Mouse (Mus musculus) spleen, adult 2 months (tissue): ENCODE data around the gene Bfsp1. TPM values are rescaled to one million over a fixed set of nuclear protein-coding genes. Genes with fewer than 3 reads are reported as not detected.

Experiments used
- DNase-seq, 2 experiments: peaks; one replicate each; pipeline versions ENCODE4 v3.0.0 to v3.0.0-alpha.2; 2012 to 2021; ENCODE audit warnings: low spot score in 2 of 2, low read depth in 1 of 2
- H3K27ac ChIP-seq: fragments of 200-500 bp; 2 replicates; pipeline ENCODE4 v1.5.1; 2012; ENCODE audit warnings: low read length, inconsistent platforms; ENCODE audit not compliant: insufficient read depth
- H3K27me3 ChIP-seq: fragments of 200-500 bp; 2 replicates; pipeline ENCODE4 v1.6.1; 2012; ENCODE audit warnings: mild to moderate bottlenecking, moderate library complexity, low read length, inconsistent platforms; ENCODE audit not compliant: control insufficient read depth, insufficient read depth
- H3K36me3 ChIP-seq: fragments of 200-500 bp; 2 replicates; pipeline ENCODE4 v1.6.1; 2012; ENCODE audit warnings: mild to moderate bottlenecking, low read length, inconsistent platforms; ENCODE audit not compliant: control insufficient read depth, insufficient read depth
- H3K4me1 ChIP-seq: fragments of 200-500 bp; 2 replicates; pipeline ENCODE4 v1.6.1; 2011; ENCODE audit warnings: inconsistent platforms; ENCODE audit not compliant: control insufficient read depth, insufficient read depth, insufficient read length
- H3K4me3 ChIP-seq: fragments of 200-500 bp; 2 replicates; pipeline ENCODE4 v1.5.1; 2011; ENCODE audit warnings: mild to moderate bottlenecking, inconsistent platforms; ENCODE audit not compliant: insufficient read depth, insufficient read length; ENCODE audit errors: extremely low read depth
- CTCF ChIP-seq: fragments of 200-500 bp; IDR thresholded peaks from 2 replicates; pipeline ENCODE4 v1.5.1; 2011; ENCODE audit warnings: mild to moderate bottlenecking, inconsistent platforms; ENCODE audit not compliant: insufficient read depth, insufficient read length, insufficient replicate concordance; ENCODE audit errors: extremely low read depth
- POLR2A ChIP-seq: fragments of 200-500 bp; IDR thresholded peaks from 2 replicates; pipeline ENCODE4 v1.6.1; 2011; ENCODE audit warnings: low read depth, low read length, inconsistent platforms
- WGBS: fragments of 180-500 bp; shearing (Covaris S2); methylation state at CpG from one replicate; pipeline ENCODE4 v1.1.7; 2018; 5-methylcytosine and 5-hydroxymethylcytosine counted together
- polyA plus RNA-seq: library from polyadenylated mRNA; depleted of rRNA; stranded (reverse); fragments of >200 nt; gene quantifications from 2 replicates; pipeline ENCODE4 v1.2.3, GENCODE M21; 2012

Gene Bfsp1
- polyA plus RNA-seq, 1 experiment = 0.39 TPM

DNA sequence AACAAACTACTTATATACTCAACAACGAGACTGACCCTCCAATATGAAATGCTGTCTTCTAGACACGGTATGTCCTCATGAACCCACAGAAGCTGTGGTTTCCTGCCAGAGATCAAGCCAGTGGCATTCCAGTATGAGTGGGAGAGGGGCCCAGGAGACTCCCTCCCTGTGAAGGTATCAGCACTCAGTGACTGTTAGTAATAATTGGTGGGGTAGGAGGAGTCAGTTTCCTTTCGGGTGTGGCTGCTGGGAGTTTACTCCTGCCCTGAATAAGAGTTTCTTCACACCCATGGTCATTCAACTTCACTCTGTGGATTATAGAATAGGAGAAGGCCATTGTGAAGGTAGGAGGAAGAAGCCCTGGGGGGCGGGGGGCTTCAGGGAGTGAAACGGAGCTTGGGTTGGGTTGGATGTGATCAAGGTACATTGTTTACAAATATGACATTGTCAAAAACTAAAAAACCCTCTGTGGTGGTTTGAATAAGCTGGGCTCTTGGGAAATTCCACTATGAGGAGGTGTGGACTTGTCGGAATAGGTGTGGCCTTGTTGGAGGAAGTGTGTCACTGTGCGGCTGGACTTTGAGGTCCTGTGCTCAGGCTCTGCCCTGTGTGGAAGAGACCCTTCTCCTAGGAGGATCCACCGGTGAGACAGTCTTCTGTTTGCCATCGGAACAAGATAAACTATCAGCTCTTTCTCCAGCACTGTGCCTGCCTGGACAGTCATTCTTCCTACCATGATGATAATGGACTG, 36.7 kb upstream of the Bfsp1 start:
- TF ChIP-seq POLR2A (no peak), CTCF (no peak)
- Histone ChIP-seq H3K4me1 (no peaks in the 10 kb centered on the region), H3K4me3 (no peak overlapping the region), H3K27me3 (no peaks in the 10 kb centered on the region), H3K27ac (no peak overlapping the region), H3K36me3 (no peaks in the 10 kb centered on the region)
- WGBS = 84% methylated on average over 9 of the region's 9 CpGs
- DNase-seq = no peak

- no peaks in the 10 kb centered on the region for H3K4me1 ChIP-seq
- H3K27me3 ChIP-seq = no peaks in the 10 kb centered on the region
- 79% methylated on average over 10 of the region's 10 CpGs for WGBS
- no peaks in the 10 kb centered on the region for H3K36me3 ChIP-seq
- H3K4me3 ChIP-seq = no peak overlapping the region
- TF ChIP-seq POLR2A (no peak), CTCF (no peak)
- DNase-seq = no peak
- no peak overlapping the region for H3K27ac ChIP-seq
Measured at GRCm38 (mm10) chr2:143891302-143892048, 28.5 kb upstream of the Bfsp1 start.

GRCm38 (mm10) chr2:143889860-143890433, 27.0 kb upstream of the Bfsp1 start:
- Histone ChIP-seq H3K4me3 (no peak overlapping the region), H3K36me3 (no peaks in the 10 kb centered on the region), H3K4me1 (no peaks in the 10 kb centered on the region), H3K27me3 (no peaks in the 10 kb centered on the region), H3K27ac (no peak overlapping the region)
- DNase-seq = no peak
- WGBS = 73% methylated on average over 12 of the region's 12 CpGs
- TF ChIP-seq POLR2A (no peak), CTCF (no peak)

- no peaks in the 10 kb centered on the region for H3K4me1 ChIP-seq
- no peak for TF ChIP-seq CTCF
- TF ChIP-seq POLR2A = no peak
- 71% methylated on average over 15 of the region's 15 CpGs for WGBS
- H3K27ac ChIP-seq = no peak overlapping the region
- H3K36me3 ChIP-seq = no peaks in the 10 kb centered on the region
- H3K4me3 ChIP-seq = no peak overlapping the region
- H3K27me3 ChIP-seq = no peaks in the 10 kb centered on the region
- DNase-seq = no peak
Measured at GRCm38 (mm10) chr2:143889131-143889859, 26.3 kb upstream of the Bfsp1 start.

DNA sequence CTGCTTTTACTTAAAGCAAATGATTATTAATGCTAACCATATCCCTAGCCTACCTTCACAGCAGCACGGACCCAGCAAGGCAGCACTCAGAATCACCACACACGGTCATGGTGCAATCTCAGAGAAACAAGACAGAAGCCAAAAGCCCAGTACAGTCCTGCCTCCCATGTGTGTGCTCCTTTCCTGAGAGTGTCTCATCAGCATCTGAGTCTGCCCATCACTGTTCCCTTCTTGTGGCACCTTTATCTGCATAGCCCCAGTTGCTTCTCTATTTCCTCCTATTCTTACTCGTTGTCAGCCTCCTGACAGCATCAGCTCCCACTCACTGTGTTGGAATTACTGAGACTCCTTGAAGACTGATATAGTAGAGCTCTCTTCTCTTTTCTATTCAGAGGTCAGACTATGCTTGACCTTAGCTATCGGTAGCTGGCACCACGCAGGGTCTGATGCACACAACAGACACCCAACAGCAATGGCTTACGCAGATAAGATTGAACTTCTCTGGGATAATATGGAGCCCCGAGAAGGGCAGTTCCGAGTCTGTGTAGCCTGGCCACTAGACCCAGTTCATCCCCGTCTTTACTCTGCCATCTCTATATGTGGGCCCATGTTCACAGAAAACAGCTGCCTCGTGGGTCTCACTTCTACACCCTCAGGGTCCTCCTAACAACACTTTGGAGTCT, 19.8 kb upstream of the Bfsp1 start:
- DNase-seq = no peak

DNA sequence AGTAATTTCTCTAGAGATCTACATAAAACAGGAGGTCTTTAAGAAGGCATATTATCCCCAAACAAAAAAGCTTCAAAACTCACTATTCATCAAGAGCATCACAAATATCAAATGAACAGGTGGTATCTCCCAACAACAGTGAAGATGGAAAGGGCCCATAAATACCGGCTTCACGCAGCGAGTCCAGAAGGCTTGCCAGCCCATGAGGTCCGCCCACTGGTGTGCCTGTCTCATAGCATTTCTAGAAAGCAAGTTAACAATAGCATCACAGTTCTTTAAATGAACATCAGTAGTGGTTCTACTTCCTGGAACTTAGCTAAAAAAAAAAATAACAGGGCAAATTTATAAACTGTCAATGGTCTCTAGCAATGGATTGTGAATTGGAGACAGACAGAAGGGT, 19.0 kb upstream of the Bfsp1 start:
- no peak for DNase-seq
- H3K27ac ChIP-seq = no peak overlapping the region
- H3K4me1 ChIP-seq = no peaks in the 10 kb centered on the region
- TF ChIP-seq CTCF = no peak
- no peak for TF ChIP-seq POLR2A
- WGBS = 98% methylated on average over 4 of the region's 4 CpGs
- H3K36me3 ChIP-seq = no peaks in the 10 kb centered on the region
- no peaks in the 10 kb centered on the region for H3K27me3 ChIP-seq
- H3K4me3 ChIP-seq = no peak overlapping the region

More for the DNA sequence above, 19.8 kb upstream of the Bfsp1 start:
- Histone ChIP-seq H3K36me3 (no peaks in the 10 kb centered on the region), H3K27ac (no peak overlapping the region), H3K27me3 (no peaks in the 10 kb centered on the region), H3K4me3 (no peak overlapping the region), H3K4me1 (no peaks in the 10 kb centered on the region)
- 80% methylated on average over 10 of the region's 10 CpGs for WGBS
- TF ChIP-seq POLR2A (no peak), CTCF (no peak)
